Mouse (Mus musculus) cerebellum, adult 2 months (tissue): ENCODE results near the gene Ptpn9.

Experiments
- CTCF ChIP-seq: fragments of 200-500 bp; IDR thresholded peaks from 2 replicates; pipeline ENCODE4 v1.5.1; 2011; ENCODE audit warnings: low read depth, mild to moderate bottlenecking, control low read depth, low read length, moderate library complexity, borderline replicate concordance; ENCODE audit not compliant: insufficient read depth
- POLR2A ChIP-seq: fragments of 200-500 bp; IDR thresholded peaks from 2 replicates; pipeline ENCODE4 v1.6.1; 2011; ENCODE audit warnings: low read length, control low read depth, borderline replicate concordance; ENCODE audit not compliant: insufficient read depth

- no peak for TF ChIP-seq CTCF
- TF ChIP-seq POLR2A, result no peak
These were observed 22.9 kb downstream of the Ptpn9 start for GRCm38 (mm10) chr9:57017631-57018030.
